Mouse (Mus musculus) forebrain, embryonic 12.5 days (tissue): ENCODE results near the gene Des. TPM values are rescaled to one million over a fixed set of nuclear protein-coding genes. Genes with fewer than 3 reads are reported as not detected.
A peak's percentile ranks its signal among the peaks of the same experiment; 100 is the strongest.

Experiments
- ATAC-seq: fragments of 200-750 bp; cut with Nextera tagmentation; 2 replicates; pipeline ENCODE4 v1.8.0; 2017; ENCODE audit warnings: moderate TSS enrichment; ENCODE audit not compliant: low FRiP score
- H3K27ac ChIP-seq: fragments of 300-500 bp; sonication (generic); 2 replicates; pipeline ENCODE4 v1.5.1; 2016; ENCODE audit warnings: mild to moderate bottlenecking
- H3K27me3 ChIP-seq: fragments of 300-500 bp; sonication (generic); 2 replicates; pipeline ENCODE4 v1.6.1; 2016; ENCODE audit warnings: mild to moderate bottlenecking
- H3K36me3 ChIP-seq: fragments of 300-500 bp; sonication (generic); replicated peaks from 2 replicates; pipeline ENCODE4 v1.6.1; 2016; ENCODE audit warnings: mild to moderate bottlenecking
- H3K4me1 ChIP-seq: fragments of 300-500 bp; sonication (generic); 2 replicates; pipeline ENCODE4 v1.6.1; 2016
- H3K4me2 ChIP-seq: fragments of 300-500 bp; sonication (generic); 2 replicates; pipeline ENCODE4 v1.6.1; 2016; ENCODE audit warnings: mild to moderate bottlenecking, moderate library complexity
- H3K4me3 ChIP-seq: fragments of 300-500 bp; sonication (generic); replicated peaks from 2 replicates; pipeline ENCODE4 v1.5.1; 2016; ENCODE audit warnings: mild to moderate bottlenecking
- H3K9ac ChIP-seq: fragments of 300-500 bp; sonication (generic); 2 replicates; pipeline ENCODE4 v1.6.1; 2016; ENCODE audit warnings: mild to moderate bottlenecking
- H3K9me3 ChIP-seq: fragments of 300-500 bp; sonication (generic); 2 replicates; pipeline ENCODE4 v1.6.1; 2016
- WGBS: fragments of 180-500 bp; shearing (Covaris S2); methylation state at CpG from one replicate; pipeline ENCODE4 v1.1.7; 2016; 5-methylcytosine and 5-hydroxymethylcytosine counted together
- polyA plus RNA-seq: library from polyadenylated mRNA; unstranded; fragments of >200 nt; fragmentation: Nextera tagmentation; extraction: Ambion mirVana; gene quantifications from 2 replicates; pipeline ENCODE4 v1.2.1, GENCODE M21; 2016

The Des gene
- polyA plus RNA-seq, 1 experiment from 2014 or later, result 0.78 TPM

- H3K4me2 ChIP-seq, result no peak overlapping the region
- no peak overlapping the region for H3K9ac ChIP-seq
- 79% methylated on average over 13 of the region's 13 CpGs for WGBS
- H3K4me1 ChIP-seq, result peaks cover 12% of the 10 kb centered on the region
- no peak for ATAC-seq
- H3K27ac ChIP-seq, result no peak overlapping the region
- no peaks in the 10 kb centered on the region for H3K9me3 ChIP-seq
- peaks cover 61% of the 10 kb centered on the region for H3K27me3 ChIP-seq
- H3K36me3 ChIP-seq, result no peaks in the 10 kb centered on the region
- H3K4me3 ChIP-seq, result no peak overlapping the region
These were observed 783 bp upstream of the Des start for GRCm38 (mm10) chr1:75359346-75359745.

- H3K9ac ChIP-seq, result no peak overlapping the region
- H3K9me3 ChIP-seq, result no peaks in the 10 kb centered on the region
- no peak for ATAC-seq
- H3K4me1 ChIP-seq, result peaks cover 12% of the 10 kb centered on the region
- peak overlapping the region; percentile 57; the same call in 1 of the 2 replicates for H3K4me2 ChIP-seq
- peaks cover 69% of the 10 kb centered on the region for H3K27me3 ChIP-seq
- 49% methylated on average over 4 of the region's 4 CpGs for WGBS
- no peaks in the 10 kb centered on the region for H3K36me3 ChIP-seq
- H3K4me3 ChIP-seq, result no peak overlapping the region
- no peak overlapping the region for H3K27ac ChIP-seq
These were observed 994 bp downstream of the Des start for GRCm38 (mm10) chr1:75361123-75361522.

GRCm38 (mm10) chr1:75361750-75362149, 1.6 kb downstream of the Des start:
- no peak overlapping the region for H3K4me3 ChIP-seq
- H3K9ac ChIP-seq, result no peak overlapping the region
- H3K9me3 ChIP-seq, result no peaks in the 10 kb centered on the region
- no peak for ATAC-seq
- peaks cover 12% of the 10 kb centered on the region for H3K4me1 ChIP-seq
- H3K27ac ChIP-seq, result no peak overlapping the region
- H3K27me3 ChIP-seq, result peaks cover 73% of the 10 kb centered on the region
- no peak overlapping the region for H3K4me2 ChIP-seq
- H3K36me3 ChIP-seq, result no peaks in the 10 kb centered on the region
- 40% methylated on average over 4 of the region's 4 CpGs for WGBS

GRCm38 (mm10) chr1:75363868-75364267, 3.7 kb downstream of the Des start:
- Histone ChIP-seq H3K4me1 (peaks cover 12% of the 10 kb centered on the region), H3K27ac (no peak overlapping the region), H3K36me3 (no peaks in the 10 kb centered on the region), H3K4me3 (no peak overlapping the region), H3K9ac (no peak overlapping the region), H3K27me3 (peaks cover 62% of the 10 kb centered on the region), H3K4me2 (no peak overlapping the region), H3K9me3 (no peaks in the 10 kb centered on the region)
- WGBS, result 92% methylated on average over 3 of the region's 3 CpGs
- ATAC-seq, result no peak

GRCm38 (mm10) chr1:75365510-75366137, 5.5 kb downstream of the Des start:
- WGBS, result 80% methylated on average over 14 of the region's 14 CpGs
- Histone ChIP-seq H3K4me1 (peaks cover 10% of the 10 kb centered on the region), H3K9me3 (no peaks in the 10 kb centered on the region), H3K27ac (no peak overlapping the region), H3K27me3 (peaks cover 55% of the 10 kb centered on the region), H3K4me2 (no peak overlapping the region), H3K9ac (no peak overlapping the region), H3K36me3 (no peaks in the 10 kb centered on the region), H3K4me3 (no peak overlapping the region)
- ATAC-seq, result no peak

- Histone ChIP-seq H3K9ac (no peak overlapping the region), H3K36me3 (no peaks in the 10 kb centered on the region), H3K27ac (no peak overlapping the region), H3K4me3 (no peak overlapping the region), H3K27me3 (peaks cover 32% of the 10 kb centered on the region), H3K4me2 (no peak overlapping the region), H3K4me1 (peaks cover 13% of the 10 kb centered on the region), H3K9me3 (no peaks in the 10 kb centered on the region)
- ATAC-seq, result no peak
- 47% methylated on average over 25 of the region's 25 CpGs for WGBS
These were observed 9.3 kb downstream of the Des start for GRCm38 (mm10) chr1:75369360-75369983.

- WGBS, result 52% methylated on average over 13 of the region's 13 CpGs
- no peak overlapping the region for H3K4me2 ChIP-seq
- H3K4me3 ChIP-seq, result no peak overlapping the region
- ATAC-seq, result no peak
- no peaks in the 10 kb centered on the region for H3K36me3 ChIP-seq
- H3K27me3 ChIP-seq, result peaks cover 33% of the 10 kb centered on the region
- no peak overlapping the region for H3K27ac ChIP-seq
- no peak overlapping the region for H3K9ac ChIP-seq
- H3K4me1 ChIP-seq, result peaks cover 17% of the 10 kb centered on the region
- no peaks in the 10 kb centered on the region for H3K9me3 ChIP-seq
These were observed 10.0 kb downstream of the Des start for GRCm38 (mm10) chr1:75369984-75370660.

- no peak overlapping the region for H3K4me3 ChIP-seq
- H3K27me3 ChIP-seq, result peaks cover 41% of the 10 kb centered on the region
- peaks cover 24% of the 10 kb centered on the region for H3K4me1 ChIP-seq
- no peaks in the 10 kb centered on the region for H3K36me3 ChIP-seq
- no peak overlapping the region for H3K4me2 ChIP-seq
- WGBS, result 60% methylated on average over 13 of the region's 13 CpGs
- H3K27ac ChIP-seq, result no peak overlapping the region
- no peaks in the 10 kb centered on the region for H3K9me3 ChIP-seq
- H3K9ac ChIP-seq, result no peak overlapping the region
- no peak for ATAC-seq
These were observed 11.4 kb downstream of the Des start for GRCm38 (mm10) chr1:75371317-75372095.

- Histone ChIP-seq H3K27me3 (peaks cover 46% of the 10 kb centered on the region), H3K4me3 (no peak overlapping the region), H3K27ac (no peak overlapping the region), H3K4me2 (no peak overlapping the region), H3K4me1 (peaks cover 24% of the 10 kb centered on the region), H3K9me3 (no peaks in the 10 kb centered on the region), H3K9ac (no peak overlapping the region), H3K36me3 (no peaks in the 10 kb centered on the region)
- no peak for ATAC-seq
- 92% methylated on average over 3 of the region's 3 CpGs for WGBS
These were observed 12.3 kb downstream of the Des start for GRCm38 (mm10) chr1:75372450-75372849.

GRCm38 (mm10) chr1:75373276-75373675, 13.1 kb downstream of the Des start:
- H3K36me3 ChIP-seq, result no peaks in the 10 kb centered on the region
- WGBS, result 63% methylated on average over 3 of the region's 3 CpGs
- no peak overlapping the region for H3K4me2 ChIP-seq
- no peak overlapping the region for H3K27ac ChIP-seq
- ATAC-seq, result no peak
- H3K4me1 ChIP-seq, result peaks cover 24% of the 10 kb centered on the region
- H3K4me3 ChIP-seq, result no peak overlapping the region
- no peak overlapping the region for H3K9ac ChIP-seq
- no peaks in the 10 kb centered on the region for H3K9me3 ChIP-seq
- peaks cover 55% of the 10 kb centered on the region for H3K27me3 ChIP-seq

- no peaks in the 10 kb centered on the region for H3K36me3 ChIP-seq
- H3K9ac ChIP-seq, result peak within 1 kb of the TSS; percentile 27
- no peak within 1 kb of the TSS for H3K27ac ChIP-seq
- WGBS, result 11% methylated on average over 57 of the region's 57 CpGs
- H3K27me3 ChIP-seq, result peaks cover 60% of the 10 kb centered on the region
- H3K4me3 ChIP-seq, result peak within 1 kb of the TSS; percentile 26
- H3K4me1 ChIP-seq, result peaks cover 23% of the 10 kb centered on the region
- H3K4me2 ChIP-seq, result peak within 1 kb of the TSS; percentile 52
- no peaks in the 10 kb centered on the region for H3K9me3 ChIP-seq
- ATAC-seq, result peak; percentile 69
These were observed 15.1 kb downstream of the Des start, which contains the start of gene Speg for GRCm38 (mm10) chr1:75374950-75375936. TSS of gene Speg (plus strand) at chr1:75375297.
